Mouse (Mus musculus) ES-Bruce4 (cell line): ENCODE results near the gene Slc2a12.

Experiments
- EP300 ChIP-seq: IDR thresholded peaks from 2 replicates; pipeline ENCODE4 v1.6.1; 2011; ENCODE audit warnings: low read depth, low read length; ENCODE audit not compliant: insufficient read depth
- POLR2A ChIP-seq: IDR thresholded peaks from one replicate; pipeline ENCODE4 v1.8.1; 2011; ENCODE audit warnings: low read length; ENCODE audit not compliant: insufficient read depth

DNA sequence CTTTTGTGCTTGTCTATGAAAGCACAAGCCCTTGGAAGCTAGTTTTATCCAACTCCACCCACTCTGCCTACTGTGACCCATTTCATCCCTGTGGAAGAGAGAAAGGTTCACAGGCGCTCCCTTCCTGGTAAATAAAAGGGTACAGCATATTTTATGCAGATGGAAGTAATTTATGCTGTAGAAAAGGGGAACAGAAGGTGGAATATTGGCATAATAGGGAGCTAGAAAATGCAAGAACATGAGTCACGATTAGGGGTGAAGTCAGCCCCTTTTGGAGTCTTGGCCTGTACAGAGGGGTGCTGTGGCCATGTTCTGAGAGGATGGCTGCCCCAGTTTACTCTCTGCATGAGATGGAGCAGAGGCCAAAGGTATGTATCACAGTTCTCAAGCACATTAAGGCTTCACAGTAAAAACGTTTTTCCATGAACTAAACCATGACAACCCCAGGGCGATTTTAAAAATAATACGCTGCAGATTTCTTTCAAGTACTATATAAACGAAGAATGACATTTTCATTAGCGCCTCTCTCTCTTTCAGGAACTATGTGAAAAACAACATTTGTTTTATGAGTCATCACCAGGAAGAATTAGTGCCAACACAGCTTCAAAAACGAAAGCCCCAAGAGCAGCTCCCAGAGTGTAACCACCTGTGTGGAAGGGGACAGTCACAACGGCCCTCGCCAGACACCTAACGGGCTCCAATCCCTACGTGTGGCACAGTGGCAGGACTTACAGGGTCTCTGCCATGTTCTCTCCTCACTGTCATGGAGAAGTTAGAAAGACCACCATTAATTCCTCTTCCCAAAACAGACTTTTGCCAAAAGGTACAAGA lies 56.9 kb downstream of the Slc2a12 start:
- TF ChIP-seq EP300 (no peak), POLR2A (no peak)
